Mouse (Mus musculus) limb, embryonic 11.5 days (tissue): Measurements from ENCODE around the gene Fn3k. TPM values are rescaled to one million over a fixed set of nuclear protein-coding genes. Genes with fewer than 3 reads are reported as not detected.
A peak's percentile ranks its signal among the peaks of the same experiment; 100 is the strongest.

ENCODE experiments used
- ATAC-seq: fragments of 200-750 bp; cut with Nextera tagmentation; 2 replicates; pipeline ENCODE4 v1.8.0; 2017; ENCODE audit warnings: low read depth; ENCODE audit not compliant: insufficient number of reproducible peaks, low FRiP score, low TSS enrichment
- DNase-seq: peaks from one replicate; pipeline ENCODE4 v3.0.0-alpha.2; 2015; ENCODE audit warnings: low spot score
- H3K27ac ChIP-seq: fragments of 300-500 bp; sonication (generic); replicated peaks from 2 replicates; pipeline ENCODE4 v1.5.1; 2014; ENCODE audit warnings: low read depth, mild to moderate bottlenecking, low read length
- H3K27me3 ChIP-seq: fragments of 300-500 bp; sonication (generic); 2 replicates; pipeline ENCODE4 v1.6.1; 2014; ENCODE audit warnings: mild to moderate bottlenecking, low read length, mixed read lengths; ENCODE audit not compliant: control insufficient read depth, insufficient read depth
- H3K36me3 ChIP-seq: fragments of 300-500 bp; sonication (generic); 2 replicates; pipeline ENCODE4 v1.6.1; 2014; ENCODE audit warnings: mild to moderate bottlenecking, low read length, moderate library complexity, mixed read lengths; ENCODE audit not compliant: control insufficient read depth, insufficient read depth
- H3K4me1 ChIP-seq: fragments of 300-500 bp; sonication (generic); 2 replicates; pipeline ENCODE4 v1.6.1; 2014; ENCODE audit warnings: low read length, mixed read lengths; ENCODE audit not compliant: control insufficient read depth, insufficient read depth
- H3K4me2 ChIP-seq: fragments of 300-500 bp; sonication (generic); 2 replicates; pipeline ENCODE4 v1.6.1; 2014; ENCODE audit warnings: low read depth, mild to moderate bottlenecking, moderate library complexity; ENCODE audit not compliant: severe bottlenecking
- H3K4me3 ChIP-seq: fragments of 300-500 bp; sonication (generic); 2 replicates; pipeline ENCODE4 v1.5.1; 2014; ENCODE audit warnings: low read depth, low read length
- H3K9ac ChIP-seq: fragments of 300-500 bp; sonication (generic); 2 replicates; pipeline ENCODE4 v1.6.1; 2014; ENCODE audit warnings: mild to moderate bottlenecking, low read length
- H3K9me3 ChIP-seq: fragments of 300-500 bp; sonication (generic); 2 replicates; pipeline ENCODE4 v1.6.1; 2016; ENCODE audit warnings: low read length; ENCODE audit not compliant: control insufficient read depth
- WGBS: fragments of 180-500 bp; shearing (Covaris S2); extraction: QIAGEN DNeasy Blood & Tissue Kit; methylation state at CpG from one replicate; pipeline ENCODE4 v1.1.7; 2014; 5-methylcytosine and 5-hydroxymethylcytosine counted together
- microRNA-seq: library from miRNA; unstranded; fragments of <30 nt; microRNA quantifications from one replicate; pipeline ENCODE4, GENCODE M21; 2016
- polyA plus RNA-seq: library from polyadenylated mRNA; unstranded; fragments of >200 nt; fragmentation: Nextera tagmentation; extraction: Ambion mirVana; gene quantifications from 2 replicates; pipeline ENCODE4 v1.2.1, GENCODE M21; 2014

The Fn3k gene
- polyA plus RNA-seq, 1 experiment from 2014 or later, result 0.55 TPM

DNA sequence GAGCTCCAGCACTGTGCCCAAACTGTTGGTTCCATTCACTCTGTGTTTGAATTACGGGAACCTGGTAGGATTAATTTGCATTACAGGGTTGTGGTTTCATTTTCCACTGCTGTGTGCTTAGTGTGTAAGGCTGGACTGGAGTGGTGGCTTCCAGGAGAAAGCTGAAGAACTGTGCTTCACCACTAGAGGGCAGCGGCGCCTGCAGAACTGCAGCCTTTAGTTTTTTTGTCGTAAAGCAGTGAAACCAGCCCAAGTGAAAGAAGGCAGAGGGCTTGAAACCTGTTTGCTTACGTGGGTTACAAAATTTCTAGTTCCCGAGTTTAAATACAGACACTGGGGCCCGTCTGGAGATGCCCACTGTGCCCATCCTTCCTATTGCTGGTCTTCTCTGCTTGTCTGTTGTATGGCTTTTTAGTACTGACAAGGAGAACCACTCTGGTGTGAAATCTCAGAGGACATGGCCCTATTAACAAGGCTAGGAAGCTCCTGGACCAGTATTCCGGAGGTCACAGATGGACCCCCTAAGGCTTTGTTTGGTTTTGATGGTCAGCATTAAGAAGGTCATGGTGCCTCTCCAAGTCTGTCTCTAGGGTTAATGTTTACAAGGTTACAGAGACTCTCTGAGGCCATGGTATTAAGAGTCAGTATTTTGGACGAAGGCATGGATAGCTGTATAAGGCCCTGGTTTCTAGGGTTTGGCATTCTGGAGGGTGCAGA lies 41.1 kb downstream of the Fn3k start:
- no peak for ATAC-seq
- Histone ChIP-seq H3K9me3 (no peaks in the 10 kb centered on the region), H3K36me3 (peaks cover 2% of the 10 kb centered on the region; the same call in 1 of the 2 replicates), H3K9ac (no peak overlapping the region), H3K4me2 (no peak overlapping the region), H3K27ac (no peak overlapping the region), H3K4me1 (no peaks in the 10 kb centered on the region), H3K4me3 (no peak overlapping the region), H3K27me3 (no peaks in the 10 kb centered on the region)
- peak; percentile 80 for DNase-seq
- 40% methylated on average over 9 of the region's 9 CpGs for WGBS

DNA sequence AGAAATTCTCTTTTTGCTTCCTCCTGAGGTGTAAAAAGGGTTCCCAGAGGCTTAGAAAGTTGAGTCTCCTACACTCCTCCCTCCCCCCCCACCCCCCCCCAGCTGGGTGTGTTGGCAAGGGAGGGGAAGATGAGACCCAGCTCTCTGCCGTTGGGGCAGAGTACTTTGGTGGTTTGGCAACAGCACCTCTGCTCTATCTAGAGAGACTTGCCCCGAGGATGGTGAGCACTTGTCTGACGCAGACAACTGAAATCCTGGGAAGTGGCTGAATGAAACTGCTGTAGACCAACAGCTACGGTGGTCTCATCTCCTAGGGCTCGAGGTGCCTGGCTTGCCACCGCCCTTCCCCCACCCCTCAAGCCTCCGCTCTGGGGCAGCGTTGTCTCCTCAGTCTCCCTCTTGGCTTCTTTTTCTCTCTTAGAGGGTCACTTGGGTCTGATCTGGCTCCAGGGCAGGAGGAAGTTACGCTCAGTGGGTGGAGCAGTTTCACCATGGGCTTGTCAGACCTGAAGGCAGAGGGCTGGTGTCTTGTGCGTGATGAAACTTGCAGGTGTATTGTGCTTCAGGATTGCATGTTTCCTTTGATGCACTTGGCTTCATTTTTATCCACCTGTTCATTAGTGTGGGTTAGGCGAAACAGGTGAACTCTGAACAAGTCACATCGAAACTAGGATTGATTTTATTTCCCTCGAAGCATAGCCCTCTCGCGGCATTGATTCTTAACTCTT lies 44.9 kb downstream of the Fn3k start:
- Histone ChIP-seq H3K9me3 (no peaks in the 10 kb centered on the region), H3K4me2 (no peak overlapping the region), H3K27ac (no peak overlapping the region), H3K4me1 (no peaks in the 10 kb centered on the region), H3K36me3 (peaks cover 2% of the 10 kb centered on the region; the same call in 1 of the 2 replicates), H3K9ac (no peak overlapping the region), H3K4me3 (no peak overlapping the region), H3K27me3 (no peaks in the 10 kb centered on the region)
- DNase-seq, result no peak
- 87% methylated on average over 15 of the region's 15 CpGs for WGBS
- no peak for ATAC-seq

DNA sequence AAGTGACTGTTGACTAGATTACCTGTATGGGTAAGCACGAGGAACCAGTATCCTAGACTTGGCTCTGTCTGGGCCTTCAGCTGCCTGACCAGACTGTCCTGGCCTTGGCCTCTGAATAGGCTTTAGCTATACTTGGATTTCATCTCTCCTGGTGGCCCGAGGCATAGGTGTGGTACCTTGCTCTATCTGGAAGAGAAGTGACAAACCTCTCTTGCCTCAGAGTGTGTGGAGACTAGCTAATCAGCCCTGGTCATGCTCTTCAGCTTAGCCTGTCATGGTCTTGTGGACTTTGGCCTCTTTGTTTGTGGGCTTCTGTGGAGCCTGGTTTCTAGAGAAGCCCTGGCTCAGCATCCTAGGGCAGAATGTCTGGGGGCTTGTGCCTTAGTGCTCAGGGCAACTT lies 46.4 kb downstream of the Fn3k start:
- Histone ChIP-seq H3K27ac (no peak overlapping the region), H3K36me3 (peaks cover 2% of the 10 kb centered on the region; the same call in 1 of the 2 replicates), H3K4me2 (no peak overlapping the region), H3K9ac (no peak overlapping the region), H3K9me3 (no peaks in the 10 kb centered on the region), H3K27me3 (no peaks in the 10 kb centered on the region), H3K4me3 (no peak overlapping the region), H3K4me1 (no peaks in the 10 kb centered on the region)
- WGBS, result 93% methylated on average over 2 of the region's 2 CpGs
- ATAC-seq (no peak), DNase-seq (no peak)

DNA sequence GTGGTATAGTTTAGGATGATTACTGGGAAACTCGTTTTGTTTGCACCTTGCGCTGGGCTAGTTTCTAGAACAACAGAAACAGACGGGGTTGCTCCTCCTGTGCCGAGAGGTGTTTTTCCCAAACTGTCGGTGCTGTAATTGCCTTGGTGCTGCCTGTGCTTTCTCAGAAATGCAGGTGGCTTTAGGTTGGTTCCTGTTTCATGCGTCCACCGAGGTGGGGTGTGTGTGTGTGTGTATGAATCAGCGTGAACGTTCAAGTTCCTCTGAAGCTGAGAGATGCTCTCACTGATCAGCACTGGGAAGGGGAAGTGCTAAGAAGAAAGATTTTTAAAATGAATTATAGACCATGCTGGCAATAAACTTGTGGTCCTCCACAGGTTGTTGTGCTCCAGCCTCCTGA lies 51.2 kb downstream of the Fn3k start:
- ATAC-seq (no peak), DNase-seq (no peak)
- no peak overlapping the region for H3K4me3 ChIP-seq
- H3K9me3 ChIP-seq, result no peaks in the 10 kb centered on the region
- no peak overlapping the region for H3K9ac ChIP-seq
- no peak overlapping the region for H3K4me2 ChIP-seq
- no peaks in the 10 kb centered on the region for H3K27me3 ChIP-seq
- H3K27ac ChIP-seq, result no peak overlapping the region
- no peaks in the 10 kb centered on the region for H3K36me3 ChIP-seq
- 81% methylated on average over 9 of the region's 9 CpGs for WGBS
- no peaks in the 10 kb centered on the region for H3K4me1 ChIP-seq

DNA sequence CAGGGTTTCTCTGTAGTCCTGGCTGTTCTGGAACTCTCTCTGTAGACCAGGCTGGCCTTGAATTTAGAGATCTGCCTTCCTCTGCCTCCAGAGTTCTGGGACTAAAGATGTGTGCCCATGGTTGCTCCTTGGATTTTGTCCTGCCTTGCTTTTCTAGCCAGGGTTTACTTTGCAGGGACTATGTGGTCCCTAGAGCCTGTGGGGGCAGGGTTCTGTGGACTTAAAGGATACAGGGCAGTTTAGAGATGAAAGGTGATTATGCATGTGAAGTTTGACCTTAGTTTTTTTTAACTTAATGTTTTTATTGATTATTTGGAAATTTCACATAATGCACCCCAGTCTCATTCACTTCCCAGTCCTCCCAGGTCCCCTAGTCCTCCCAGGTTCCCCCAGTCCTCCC lies 55.9 kb downstream of the Fn3k start:
- no peak for DNase-seq
- Histone ChIP-seq H3K4me1 (no peaks in the 10 kb centered on the region), H3K36me3 (no peaks in the 10 kb centered on the region), H3K27me3 (no peaks in the 10 kb centered on the region), H3K27ac (no peak overlapping the region), H3K4me2 (no peak overlapping the region), H3K9ac (no peak overlapping the region), H3K9me3 (no peaks in the 10 kb centered on the region), H3K4me3 (no peak overlapping the region)
- ATAC-seq, result no peak

Small RNA genes lying within 50 kb of the gene (microRNA-seq; reads per million reads assigned to microRNA genes)
- not detected for gene Mir7236

Other genes with a start within 250 kb of the Fn3k start
- 6.5 and 6.6 TPM in 2 replicates for gene Hexdc, start 230.5 kb upstream of the Fn3k start, polyA plus RNA-seq
- 13.4 and 15.3 TPM in 2 replicates for gene Ogfod3, start 230.2 kb upstream of the Fn3k start, polyA plus RNA-seq
- 35.0 and 36.7 TPM in 2 replicates for gene Cybc1, start 205.6 kb upstream of the Fn3k start, polyA plus RNA-seq
- gene Narf, start 197.7 kb upstream of the Fn3k start, polyA plus RNA-seq, result 60.1 and 68.8 TPM in 2 replicates
- 13.6 and 16.1 TPM in 2 replicates for gene Foxk2, start 174.9 kb upstream of the Fn3k start, polyA plus RNA-seq
- gene Wdr45b, start 80.5 kb upstream of the Fn3k start, polyA plus RNA-seq, result 110 and 116 TPM in 2 replicates
- gene Rab40b, start 46.7 kb upstream of the Fn3k start, polyA plus RNA-seq, result 2.5 and 3.3 TPM in 2 replicates
- 7.8 and 8.3 TPM in 2 replicates for gene Fn3krp, start 13.5 kb upstream of the Fn3k start, polyA plus RNA-seq
- 35.4 and 36.3 TPM in 2 replicates for gene Tbcd, start 17.0 kb downstream of the Fn3k start, polyA plus RNA-seq
- 1.5 and 1.9 TPM in 2 replicates for gene Zfp750, start 84.4 kb downstream of the Fn3k start, polyA plus RNA-seq
- 6.8 and 8.4 TPM in 2 replicates for gene B3gntl1, start 238.2 kb downstream of the Fn3k start, polyA plus RNA-seq